Mouse (Mus musculus) embryonic facial prominence, embryonic 15.5 days (tissue): ENCODE data around the gene Map2k6. TPM values are rescaled to one million over a fixed set of nuclear protein-coding genes. Genes with fewer than 3 reads are reported as not detected.
A peak's percentile ranks its signal among the peaks of the same experiment; 100 is the strongest.

Source experiments
- ATAC-seq: fragments of 200-750 bp; cut with Nextera tagmentation; 2 replicates; pipeline ENCODE4 v1.8.0; 2017; ENCODE audit warnings: low read depth, moderate TSS enrichment; ENCODE audit not compliant: insufficient number of reproducible peaks, low FRiP score, low TSS enrichment
- H3K27ac ChIP-seq: fragments of 300-500 bp; sonication (generic); replicated peaks from 2 replicates; pipeline ENCODE4 v1.5.1; 2015; ENCODE audit warnings: mild to moderate bottlenecking, inconsistent platforms
- H3K27me3 ChIP-seq: fragments of 300-500 bp; sonication (generic); 2 replicates; pipeline ENCODE4 v1.6.1; 2015; ENCODE audit warnings: inconsistent platforms
- H3K36me3 ChIP-seq: fragments of 300-500 bp; sonication (generic); 2 replicates; pipeline ENCODE4 v1.6.1; 2015; ENCODE audit warnings: mild to moderate bottlenecking, inconsistent platforms
- H3K4me1 ChIP-seq: fragments of 300-500 bp; sonication (generic); 2 replicates; pipeline ENCODE4 v1.6.1; 2015; ENCODE audit warnings: inconsistent platforms
- H3K4me2 ChIP-seq: fragments of 300-500 bp; sonication (generic); replicated peaks from 2 replicates; pipeline ENCODE4 v1.6.1; 2015; ENCODE audit warnings: mild to moderate bottlenecking, inconsistent platforms
- H3K4me3 ChIP-seq: fragments of 300-500 bp; sonication (generic); replicated peaks from 2 replicates; pipeline ENCODE4 v1.5.1; 2015; ENCODE audit warnings: mild to moderate bottlenecking, inconsistent platforms
- H3K9ac ChIP-seq: fragments of 300-500 bp; sonication (generic); 2 replicates; pipeline ENCODE4 v1.6.1; 2015; ENCODE audit warnings: inconsistent platforms
- H3K9me3 ChIP-seq: fragments of 300-500 bp; sonication (generic); replicated peaks from 2 replicates; pipeline ENCODE4 v1.6.1; 2016; ENCODE audit warnings: inconsistent platforms
- WGBS: fragments of 180-500 bp; shearing (Covaris S2); methylation state at CpG from one replicate; pipeline ENCODE4 v1.1.7; 2015; 5-methylcytosine and 5-hydroxymethylcytosine counted together
- polyA plus RNA-seq: library from polyadenylated mRNA; unstranded; fragments of >200 nt; fragmentation: Nextera tagmentation; extraction: Ambion mirVana; gene quantifications from 2 replicates; pipeline ENCODE4 v1.2.1, GENCODE M21; 2015

The Map2k6 gene
- polyA plus RNA-seq, 1 experiment from 2014 or later: 19.4 TPM

DNA sequence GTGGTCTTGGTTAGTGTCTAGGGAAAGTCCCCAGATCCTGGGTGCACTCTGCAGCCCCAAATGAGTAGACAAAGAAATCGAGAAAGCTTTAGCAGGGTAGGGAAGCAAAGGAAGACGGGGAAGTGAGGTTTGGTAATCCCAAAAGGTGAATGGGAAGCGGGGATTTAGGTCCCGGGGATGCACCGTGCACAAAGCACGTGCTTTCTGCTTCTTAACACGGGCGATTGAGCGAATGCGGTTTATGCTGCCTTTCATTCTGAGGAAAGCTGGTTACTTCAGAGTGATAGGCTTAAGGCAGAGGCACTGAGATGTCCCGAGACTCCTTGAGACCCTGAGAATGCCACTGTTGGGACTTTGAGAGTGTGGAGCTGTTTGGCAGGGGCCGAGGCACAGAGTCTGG is 38.1 kb downstream of the Map2k6 start:
- H3K4me2 ChIP-seq: no peak overlapping the region
- H3K27me3 ChIP-seq: no peaks in the 10 kb centered on the region
- 69% methylated on average over 12 of the region's 12 CpGs for WGBS
- H3K9ac ChIP-seq: no peak overlapping the region
- H3K36me3 ChIP-seq: peaks cover 5% of the 10 kb centered on the region; the same call in 1 of the 2 replicates
- H3K9me3 ChIP-seq: no peaks in the 10 kb centered on the region
- H3K4me3 ChIP-seq: no peak overlapping the region
- no peak for ATAC-seq
- H3K27ac ChIP-seq: no peak overlapping the region
- 0 out of 2 replicates have a peak, but pooled peaks cover 7% of the 10 kb centered on the region for H3K4me1 ChIP-seq

DNA sequence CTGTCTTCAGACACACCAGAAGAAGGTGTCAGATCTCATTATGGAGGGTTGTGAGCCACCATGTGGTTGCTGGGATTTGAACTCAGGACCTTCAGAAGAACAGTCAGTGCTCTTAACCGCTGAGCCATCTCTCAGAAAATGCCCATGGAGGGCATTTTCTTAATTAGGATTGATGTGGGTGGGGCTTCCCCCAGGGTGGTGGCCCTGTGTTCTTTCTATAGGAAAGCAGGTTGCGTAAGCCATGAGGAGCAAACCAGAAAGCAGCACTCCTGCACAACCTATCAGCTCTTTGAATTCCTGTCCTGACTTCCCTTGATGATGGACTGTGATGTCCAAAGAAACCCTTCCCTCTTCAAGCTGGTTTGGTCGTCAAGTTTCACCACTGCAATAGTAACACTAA is 39.2 kb downstream of the Map2k6 start:
- Histone ChIP-seq H3K4me1 (0 out of 2 replicates have a peak, but pooled peaks cover 7% of the 10 kb centered on the region), H3K4me2 (no peak overlapping the region), H3K36me3 (peaks cover 5% of the 10 kb centered on the region; the same call in 1 of the 2 replicates), H3K4me3 (no peak overlapping the region), H3K27ac (no peak overlapping the region), H3K9ac (no peak overlapping the region), H3K27me3 (no peaks in the 10 kb centered on the region), H3K9me3 (no peaks in the 10 kb centered on the region)
- ATAC-seq: no peak
- WGBS: 87% methylated on average over 3 of the region's 3 CpGs

DNA sequence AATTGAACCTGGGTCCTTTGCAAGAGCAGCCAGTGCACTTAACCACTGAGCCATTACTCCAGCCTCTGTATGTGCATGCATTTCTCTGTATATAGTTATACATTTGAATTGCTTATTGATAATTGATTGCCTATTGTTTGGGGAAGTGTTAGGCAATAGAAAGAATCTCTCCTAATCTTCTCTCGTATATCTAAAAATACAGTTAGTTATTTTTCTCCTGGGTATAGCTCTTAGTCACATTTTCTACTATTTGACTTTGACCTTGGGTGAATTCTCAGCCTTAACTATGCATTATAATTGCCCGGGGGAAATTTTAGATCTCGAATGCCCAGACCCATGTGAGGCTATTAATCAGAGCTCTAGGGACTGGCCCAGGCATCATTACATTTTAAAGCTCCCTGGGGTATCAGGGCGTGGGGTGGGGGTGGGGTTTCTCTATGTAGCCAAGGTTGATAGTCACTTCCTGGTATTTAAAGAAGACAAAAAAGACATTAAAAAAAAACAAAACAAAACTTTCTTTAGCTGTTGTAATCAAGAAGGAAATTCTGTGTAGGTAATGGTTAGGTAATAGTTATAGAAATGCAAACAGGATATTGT is 39.9 kb downstream of the Map2k6 start:
- Histone ChIP-seq H3K27ac (no peak overlapping the region), H3K27me3 (no peaks in the 10 kb centered on the region), H3K36me3 (peaks cover 5% of the 10 kb centered on the region; the same call in 1 of the 2 replicates), H3K9ac (no peak overlapping the region), H3K9me3 (no peaks in the 10 kb centered on the region), H3K4me3 (no peak overlapping the region), H3K4me1 (0 out of 2 replicates have a peak, but pooled peaks cover 7% of the 10 kb centered on the region), H3K4me2 (no peak overlapping the region)
- ATAC-seq: no peak
- whole genome bisulfite sequencing: 60% methylated on average over 4 of the region's 4 CpGs

DNA sequence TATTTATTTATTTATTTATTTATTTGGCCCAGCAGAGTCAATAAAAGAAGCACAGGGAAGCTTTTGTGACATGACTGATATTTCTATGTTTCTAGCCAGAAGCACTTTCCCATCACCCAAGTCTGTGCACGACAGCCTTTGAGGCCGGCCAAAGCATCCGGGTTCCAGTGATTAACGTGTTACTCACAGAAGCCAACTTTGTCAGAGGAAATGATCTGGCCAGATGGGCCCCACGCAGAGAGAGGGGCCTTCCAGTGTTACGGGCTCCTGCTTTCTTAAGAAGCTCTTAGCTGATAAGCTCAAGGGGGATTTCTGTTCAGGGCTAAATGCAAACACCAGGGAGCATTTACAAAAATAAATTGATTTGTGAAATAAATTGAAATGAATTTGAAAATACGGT is 40.4 kb downstream of the Map2k6 start:
- no peaks in the 10 kb centered on the region for H3K9me3 ChIP-seq
- ATAC-seq: no peak
- no peak overlapping the region for H3K4me2 ChIP-seq
- no peaks in the 10 kb centered on the region for H3K27me3 ChIP-seq
- no peak overlapping the region for H3K27ac ChIP-seq
- no peak overlapping the region for H3K9ac ChIP-seq
- 57% methylated on average over 7 of the region's 7 CpGs for WGBS
- no peak overlapping the region for H3K4me3 ChIP-seq
- H3K36me3 ChIP-seq: peaks cover 5% of the 10 kb centered on the region; the same call in 1 of the 2 replicates
- 0 out of 2 replicates have a peak, but pooled peaks cover 7% of the 10 kb centered on the region for H3K4me1 ChIP-seq

DNA sequence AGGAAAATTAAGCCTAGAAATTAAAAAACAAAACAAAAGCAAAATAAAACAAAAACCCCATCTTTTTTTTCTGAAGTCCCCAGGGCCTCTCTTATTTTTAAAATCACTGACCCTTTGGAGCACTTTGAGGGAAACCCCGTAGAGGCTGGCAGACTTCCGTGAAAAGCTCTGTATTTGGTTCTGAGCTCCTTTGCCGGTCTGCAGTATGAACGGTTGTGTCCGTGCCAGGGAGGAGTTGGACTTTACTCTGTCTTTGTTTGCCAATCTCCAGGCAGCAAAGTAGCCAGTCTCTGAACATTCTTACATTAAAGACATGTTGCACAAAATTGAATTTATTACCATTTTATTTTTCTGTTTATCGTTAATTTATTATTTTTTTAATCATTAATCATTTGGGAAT is 45.7 kb downstream of the Map2k6 start:
- Histone ChIP-seq H3K4me2 (no peak overlapping the region), H3K9ac (no peak overlapping the region), H3K4me1 (peaks cover 19% of the 10 kb centered on the region), H3K9me3 (no peaks in the 10 kb centered on the region), H3K27ac (no peak overlapping the region), H3K4me3 (no peak overlapping the region), H3K27me3 (no peaks in the 10 kb centered on the region), H3K36me3 (peaks cover 2% of the 10 kb centered on the region; the same call in 1 of the 2 replicates)
- WGBS: 78% methylated on average over 6 of the region's 6 CpGs
- ATAC-seq: no peak

DNA sequence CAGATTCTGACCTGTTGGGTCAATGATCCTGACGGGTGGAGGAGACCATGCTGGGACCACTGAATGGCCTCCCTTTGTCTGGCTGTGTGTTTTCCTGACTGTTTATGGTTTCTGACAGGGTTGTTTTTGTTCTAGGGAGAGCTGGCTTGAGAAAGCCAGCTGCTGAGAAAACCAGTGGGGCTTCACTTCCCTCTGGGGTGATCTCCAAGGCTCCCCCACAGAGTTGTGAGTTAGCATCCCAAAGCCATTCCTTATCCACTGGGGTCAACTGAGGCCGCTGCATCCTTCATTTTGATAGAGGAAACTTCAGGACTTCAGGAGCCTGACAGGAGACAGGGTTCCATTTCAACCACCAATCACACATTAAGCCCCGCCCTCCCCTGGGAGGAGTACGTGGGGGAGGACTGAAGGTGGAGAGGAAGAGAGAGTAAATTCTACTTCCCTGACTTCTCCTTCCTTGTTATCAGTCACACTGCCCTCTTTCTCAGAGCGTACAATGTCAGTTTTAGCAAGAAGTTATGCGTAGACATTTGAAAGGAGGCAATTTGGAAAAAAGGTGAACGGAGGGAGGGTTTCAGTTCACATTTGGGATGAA is 49.3 kb downstream of the Map2k6 start:
- no peaks in the 10 kb centered on the region for H3K36me3 ChIP-seq
- H3K4me3 ChIP-seq: peak overlapping the region; percentile 32
- WGBS: 17% methylated on average over 7 of the region's 7 CpGs
- H3K9me3 ChIP-seq: no peaks in the 10 kb centered on the region
- peak overlapping the region; percentile 9; the same call in 1 of the 2 replicates for H3K9ac ChIP-seq
- no peaks in the 10 kb centered on the region for H3K27me3 ChIP-seq
- H3K4me2 ChIP-seq: peak overlapping the region; percentile 53
- H3K4me1 ChIP-seq: peaks cover 34% of the 10 kb centered on the region
- H3K27ac ChIP-seq: peak overlapping the region; percentile 71
- no peak for ATAC-seq

DNA sequence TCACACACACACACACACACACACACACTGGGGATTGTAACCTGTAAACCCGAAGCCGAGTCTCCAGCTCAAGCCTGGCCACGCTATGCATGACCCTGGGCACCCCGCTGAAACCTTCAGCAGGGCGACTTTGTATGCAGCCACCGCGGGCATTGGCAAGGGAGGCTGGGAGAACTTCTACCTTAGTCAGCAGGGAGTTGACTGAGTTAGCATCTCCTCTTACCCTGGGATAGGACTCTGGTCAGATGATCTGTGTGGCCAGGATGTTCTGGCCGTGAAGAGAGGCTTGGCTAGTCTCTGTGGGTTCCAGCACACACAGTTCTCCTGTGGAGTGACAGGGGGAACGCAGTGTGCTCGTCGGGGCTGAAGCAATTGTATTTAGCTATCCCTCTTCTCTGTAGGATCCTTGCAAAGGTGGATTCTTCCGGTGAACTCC is 49.8 kb downstream of the Map2k6 start:
- Histone ChIP-seq H3K9ac (peak overlapping the region; percentile 9; the same call in 1 of the 2 replicates), H3K27ac (peak overlapping the region; percentile 71)
- ATAC-seq: no peak

DNA sequence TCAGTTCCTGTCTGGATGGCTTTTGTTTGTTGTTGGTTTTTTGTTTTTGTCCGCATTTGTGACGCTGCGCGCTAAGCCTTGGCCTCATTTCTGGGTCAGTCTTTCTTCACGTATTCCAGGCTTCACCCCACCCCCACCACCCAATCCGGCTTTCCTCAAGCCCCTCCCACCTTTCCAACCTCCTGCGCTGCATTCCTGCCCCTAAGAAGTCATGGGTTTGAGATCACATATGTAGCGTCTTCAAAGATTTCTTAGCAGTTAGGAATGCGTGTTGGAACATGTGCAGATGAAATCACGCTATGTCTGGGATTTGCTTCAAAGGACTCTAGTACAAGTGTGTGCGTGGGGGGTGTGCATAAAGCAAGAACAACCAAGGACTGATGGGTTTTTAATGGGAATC is 50.3 kb downstream of the Map2k6 start:
- 0 out of 2 replicates have a peak, but pooled peaks have one; percentile 44 for ATAC-seq
- peak overlapping the region; percentile 53 for H3K4me2 ChIP-seq
- no peaks in the 10 kb centered on the region for H3K36me3 ChIP-seq
- peaks cover 34% of the 10 kb centered on the region for H3K4me1 ChIP-seq
- H3K27ac ChIP-seq: peak overlapping the region; percentile 71
- 7% methylated on average over 11 of the region's 11 CpGs for WGBS
- H3K9ac ChIP-seq: no peak overlapping the region
- H3K27me3 ChIP-seq: no peaks in the 10 kb centered on the region
- H3K4me3 ChIP-seq: peak overlapping the region; percentile 32
- H3K9me3 ChIP-seq: no peaks in the 10 kb centered on the region

More for the DNA sequence above, 49.8 kb downstream of the Map2k6 start:
- peak overlapping the region; percentile 53 for H3K4me2 ChIP-seq
- no peaks in the 10 kb centered on the region for H3K27me3 ChIP-seq
- H3K4me3 ChIP-seq: peak overlapping the region; percentile 32
- WGBS: 3% methylated on average over 12 of the region's 12 CpGs
- no peaks in the 10 kb centered on the region for H3K9me3 ChIP-seq
- H3K36me3 ChIP-seq: no peaks in the 10 kb centered on the region
- peaks cover 34% of the 10 kb centered on the region for H3K4me1 ChIP-seq

DNA sequence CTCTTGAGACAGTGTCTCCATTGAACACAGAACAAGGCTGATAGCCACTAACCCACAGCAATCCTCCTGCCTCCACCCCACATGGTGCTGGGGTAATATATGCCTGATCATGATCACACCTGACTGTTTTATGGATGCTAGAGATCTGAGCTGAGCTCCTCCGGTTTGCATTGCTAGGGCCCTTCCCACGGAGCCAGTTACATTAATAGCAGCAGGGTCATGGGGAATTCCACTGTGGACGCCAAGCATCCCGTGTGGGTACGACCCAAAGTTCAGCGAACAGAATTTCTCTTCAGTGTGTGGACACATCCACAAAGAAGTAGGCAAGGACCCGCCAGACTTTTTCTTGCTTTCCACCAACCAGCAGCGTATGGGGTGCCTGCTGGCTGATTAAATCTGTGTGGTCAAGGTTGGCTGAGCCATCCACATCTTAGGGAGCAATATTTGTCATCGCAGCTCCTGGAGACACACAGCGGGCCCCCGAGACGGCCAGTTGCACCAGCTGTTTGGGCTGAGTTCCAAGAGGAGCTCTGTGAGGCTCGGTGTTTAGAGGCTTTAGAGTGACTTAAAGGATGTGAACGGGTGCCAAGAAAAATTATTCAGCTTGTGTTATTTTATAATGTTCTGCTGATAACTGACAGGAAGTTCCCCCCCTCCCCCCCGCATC is 51.3 kb downstream of the Map2k6 start:
- Histone ChIP-seq H3K9ac (no peak overlapping the region), H3K4me1 (peaks cover 34% of the 10 kb centered on the region), H3K27ac (peak overlapping the region; percentile 39; the same call in 1 of the 2 replicates), H3K36me3 (no peaks in the 10 kb centered on the region), H3K9me3 (no peaks in the 10 kb centered on the region), H3K4me2 (no peak overlapping the region), H3K4me3 (no peak overlapping the region), H3K27me3 (no peaks in the 10 kb centered on the region)
- 45% methylated on average over 15 of the region's 15 CpGs for WGBS
- ATAC-seq: no peak

DNA sequence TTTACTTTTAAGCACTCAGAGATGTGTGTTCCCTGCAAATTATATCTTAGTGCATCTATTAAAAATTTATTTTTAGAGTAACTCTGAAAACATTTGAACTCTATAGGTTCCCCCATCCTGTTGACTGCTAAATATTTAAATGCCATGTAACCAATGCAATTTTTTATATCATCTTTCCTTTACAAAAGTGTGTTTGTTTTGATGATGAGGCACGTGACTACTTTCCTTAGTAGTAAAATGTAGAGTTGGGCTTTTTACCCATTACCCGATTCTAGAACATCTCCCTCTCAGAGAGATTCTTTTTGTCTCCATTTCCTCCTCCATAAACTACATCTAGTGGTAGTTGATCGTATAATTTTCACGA is 51.8 kb downstream of the Map2k6 start:
- WGBS: 79% methylated on average over 4 of the region's 4 CpGs
- Histone ChIP-seq H3K4me1 (peaks cover 34% of the 10 kb centered on the region), H3K36me3 (no peaks in the 10 kb centered on the region), H3K27me3 (no peaks in the 10 kb centered on the region), H3K9ac (no peak overlapping the region), H3K4me2 (no peak overlapping the region), H3K27ac (no peak overlapping the region), H3K9me3 (no peaks in the 10 kb centered on the region), H3K4me3 (no peak overlapping the region)
- ATAC-seq: no peak

DNA sequence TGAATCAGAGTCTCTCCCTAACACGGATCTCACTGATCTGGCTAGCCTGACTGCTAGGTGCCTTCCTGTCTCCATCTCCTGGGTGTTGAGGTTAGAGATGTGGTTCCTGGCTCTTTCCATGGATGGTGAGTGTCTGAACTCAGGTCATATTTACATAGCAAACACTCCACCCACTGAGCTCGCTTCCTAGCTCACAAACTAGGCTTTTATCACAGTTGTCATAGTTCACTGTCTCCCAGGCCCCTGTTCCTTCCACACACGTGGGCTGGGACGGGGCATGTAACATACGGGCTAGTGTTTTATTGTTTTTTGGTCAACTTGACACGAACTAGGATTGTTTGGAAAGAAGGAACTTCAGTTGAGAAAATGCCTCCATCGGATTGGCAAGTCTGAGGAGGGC is 52.7 kb downstream of the Map2k6 start:
- Histone ChIP-seq H3K36me3 (no peaks in the 10 kb centered on the region), H3K4me3 (no peak overlapping the region), H3K9me3 (no peaks in the 10 kb centered on the region), H3K9ac (no peak overlapping the region), H3K27ac (no peak overlapping the region), H3K4me1 (peaks cover 34% of the 10 kb centered on the region), H3K27me3 (no peaks in the 10 kb centered on the region), H3K4me2 (no peak overlapping the region)
- WGBS: 87% methylated on average over 7 of the region's 7 CpGs
- no peak for ATAC-seq
